Mouse (Mus musculus): Measurements from ENCODE around the gene Birc5.

GRCm38 (mm10) chr11:117894676-117895075 lies 45.6 kb downstream of the Birc5 start:
- no peak for TF ChIP-seq POLR2A (IDR thresholded peaks at IDR 0.05; ENCODE audit: borderline replicate concordance, extremely low read depth, insufficient read depth, insufficient read length, poor library complexity, severe bottlenecking)
- no peak for TF ChIP-seq CTCF (IDR thresholded peaks at IDR 0.05; ENCODE audit: borderline replicate concordance, extremely low read depth, insufficient read depth, insufficient read length)

Measured in brain, embryonic 14.5 days (tissue).